Mouse (Mus musculus) left cerebral cortex, adult 11 months (tissue): Measurements from ENCODE around the gene Cotl1.

ENCODE experiments used
- DNase-seq: peaks from one replicate; pipeline ENCODE4 v3.0.0; 2022; ENCODE audit warnings: low spot score

The Cotl1 gene

DNA sequence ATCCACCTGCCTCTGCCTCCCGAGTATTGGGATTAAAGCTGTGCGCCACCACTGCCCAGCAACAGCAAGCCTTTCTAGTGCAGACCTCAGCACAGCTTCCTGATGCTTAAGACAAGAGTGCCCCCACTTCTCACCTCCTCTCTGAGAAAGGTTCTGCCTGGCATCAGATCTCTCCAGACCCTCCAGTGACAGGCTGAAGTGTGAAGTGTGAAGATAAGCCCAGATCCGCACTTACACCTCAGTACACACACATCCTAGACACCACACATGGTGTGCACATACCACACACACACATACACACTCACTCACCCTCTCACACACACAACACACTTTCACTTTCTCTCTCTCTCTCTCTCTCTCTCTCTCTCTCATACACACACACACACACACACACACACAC, 53.5 kb downstream of the Cotl1 start:
- no peak for DNase-seq

DNA sequence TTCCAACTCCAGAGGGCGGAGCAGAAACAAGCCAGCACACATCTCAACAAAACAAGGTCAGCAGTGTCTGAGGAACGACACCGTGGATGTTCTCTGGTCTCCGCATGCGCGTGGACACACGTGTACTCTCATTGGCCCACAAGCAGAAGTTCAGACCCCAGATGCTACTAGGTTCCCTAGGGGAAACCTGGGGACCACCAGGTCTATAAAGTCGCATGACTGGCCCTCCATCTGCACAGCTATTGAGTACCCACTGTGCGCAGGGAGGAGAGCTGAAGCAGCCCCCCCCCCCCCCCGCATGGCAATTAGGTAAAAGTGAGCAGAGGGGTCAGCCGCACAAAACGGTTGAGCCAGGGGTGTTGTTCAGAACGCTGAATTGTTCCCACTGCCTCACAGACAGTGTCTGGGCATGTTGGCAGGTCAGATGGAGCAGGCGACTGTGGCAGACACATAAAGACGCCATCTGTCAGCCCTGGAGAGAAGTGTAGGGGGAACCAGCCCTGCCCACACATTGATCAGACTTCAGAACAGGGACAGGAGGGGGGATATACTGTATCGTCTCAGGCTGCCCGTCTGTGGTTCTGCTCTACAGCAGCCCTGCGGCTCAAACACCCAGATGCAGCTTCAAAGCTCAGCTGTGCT, 54.5 kb downstream of the Cotl1 start:
- no peak for DNase-seq

DNA sequence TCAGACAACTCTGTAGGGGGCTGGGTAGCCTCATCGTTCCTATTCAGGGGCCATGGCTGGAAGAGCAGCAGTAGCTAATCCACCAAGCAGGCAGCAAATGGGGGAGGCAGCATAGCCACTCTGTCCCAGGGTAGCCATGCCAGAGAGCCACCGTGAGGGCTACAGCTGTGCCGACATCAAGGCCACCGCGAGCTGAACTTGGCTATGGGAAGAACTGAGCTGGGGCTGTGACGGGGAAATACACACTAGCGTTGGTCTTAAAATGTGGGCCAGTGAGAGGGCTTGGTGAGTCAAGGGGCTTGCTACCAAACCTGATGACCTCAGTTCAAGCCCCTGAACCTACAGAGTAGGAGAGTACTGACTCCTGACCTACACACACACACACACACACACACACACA, 55.7 kb downstream of the Cotl1 start:
- DNase-seq = no peak

DNA sequence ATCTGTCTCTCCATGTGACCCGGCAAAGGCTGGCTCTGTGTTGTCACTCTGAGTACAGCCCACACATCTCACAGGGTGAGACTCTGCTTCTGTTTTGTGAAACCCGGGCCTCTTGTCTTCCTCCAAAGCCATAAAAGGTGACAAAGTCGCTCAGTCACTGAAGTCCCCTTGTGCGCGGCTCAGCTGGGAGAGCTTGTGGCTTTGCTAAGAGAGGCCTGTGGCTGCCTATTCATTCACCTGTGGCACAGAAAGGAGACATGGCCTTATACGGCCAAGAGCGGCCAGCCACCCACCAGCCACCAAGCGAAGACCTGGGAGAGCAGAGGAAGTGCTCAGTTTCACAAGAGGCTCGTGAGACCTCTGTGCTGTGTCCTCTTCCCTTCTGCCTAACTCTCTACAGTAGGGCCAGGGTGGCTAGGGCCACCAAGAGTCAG, 56.2 kb downstream of the Cotl1 start:
- DNase-seq = no peak

- no peak for DNase-seq
Observed at GRCm38 (mm10) chr8:119783579-119783978, 56.8 kb downstream of the Cotl1 start.

DNA sequence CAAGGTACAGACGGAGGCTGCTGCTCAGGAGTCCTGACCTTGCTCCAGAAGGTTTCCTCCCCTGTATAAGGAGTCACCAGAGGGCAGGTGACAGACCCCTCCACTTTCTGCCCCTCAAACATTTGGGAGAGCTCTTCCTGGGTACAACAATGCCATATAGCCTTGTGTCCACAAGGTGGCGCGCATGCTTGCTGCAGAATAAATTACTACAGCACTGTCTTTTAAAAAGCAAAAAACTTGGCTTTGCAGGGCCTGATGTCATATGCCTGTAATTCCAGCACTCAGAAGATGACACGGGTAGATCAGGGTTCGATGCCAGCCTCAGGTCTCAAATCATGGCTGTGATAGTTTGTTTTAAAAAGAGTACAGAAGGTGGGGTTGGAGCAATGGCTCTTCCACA, 57.6 kb downstream of the Cotl1 start:
- DNase-seq = peak; percentile 66

- DNase-seq = no peak
Observed at GRCm38 (mm10) chr8:119781086-119781840, 59.1 kb downstream of the Cotl1 start.

- DNase-seq = no peak
Observed at GRCm38 (mm10) chr8:119780402-119781049, 59.8 kb downstream of the Cotl1 start.

- DNase-seq = peak; percentile 73
Observed at GRCm38 (mm10) chr8:119779013-119779737, 61.2 kb downstream of the Cotl1 start.

- DNase-seq = peak; percentile 99
Observed at GRCm38 (mm10) chr8:119778263-119778662, 62.1 kb downstream of the Cotl1 start, which contains the start of gene Tldc1. Gene Tldc1, minus strand, starts transcription at chr8:119778416.

DNA sequence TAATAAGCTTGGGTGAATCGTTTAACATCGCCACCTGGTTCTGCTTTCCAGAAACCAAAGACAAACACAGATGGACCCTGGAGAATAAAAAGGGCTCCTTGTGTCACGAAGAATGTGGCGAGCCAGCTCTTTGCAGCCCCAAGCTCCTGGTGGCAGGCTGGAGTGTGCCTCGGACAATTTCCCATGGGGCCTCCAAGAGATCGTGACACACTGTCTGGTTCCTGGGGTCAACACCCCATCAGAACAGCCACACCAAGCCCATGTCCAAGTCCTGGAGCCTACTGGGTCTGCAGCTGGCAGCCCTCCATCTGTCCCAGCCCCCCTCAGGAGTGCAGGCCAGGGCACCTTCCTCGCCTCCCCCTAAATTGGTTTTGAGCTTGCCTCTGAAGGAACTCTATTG, 62.6 kb downstream of the Cotl1 start:
- DNase-seq = no peak

- no peak for DNase-seq
Observed at GRCm38 (mm10) chr8:119776668-119777245, 63.6 kb downstream of the Cotl1 start.

DNA sequence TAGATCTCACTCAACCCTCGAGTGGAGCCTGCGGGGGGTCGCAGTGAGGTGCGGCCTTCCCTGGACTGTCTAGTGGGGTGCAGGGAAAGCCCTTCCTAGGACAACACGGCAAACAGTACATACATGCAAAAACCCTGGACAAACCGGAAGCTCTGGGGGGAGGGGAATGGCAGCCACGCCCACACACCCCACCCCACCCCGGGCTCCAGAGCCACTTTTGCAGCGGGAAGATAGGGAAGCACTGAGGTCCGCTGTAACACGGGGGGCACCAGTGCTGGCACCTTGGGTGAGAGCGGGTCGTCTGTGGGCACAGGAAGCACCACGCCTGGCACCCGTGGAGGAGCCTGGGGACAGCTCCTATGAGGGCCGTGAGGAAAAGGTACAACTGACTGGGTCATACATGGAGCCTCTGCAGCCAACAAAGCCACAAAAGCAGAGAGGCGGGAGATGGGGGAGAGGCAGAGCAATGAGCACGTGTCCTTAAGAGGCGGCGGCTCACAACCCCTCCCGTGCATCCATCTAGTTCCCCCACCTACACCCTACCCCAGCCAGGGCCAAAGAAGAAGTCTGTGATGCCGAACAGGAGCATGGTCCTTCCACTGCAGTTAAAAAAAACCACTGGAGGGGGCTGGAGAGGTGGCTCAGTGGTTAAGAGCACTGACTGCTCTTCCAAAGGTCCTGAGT, 74.4 kb downstream of the Cotl1 start:
- no peak for DNase-seq

DNA sequence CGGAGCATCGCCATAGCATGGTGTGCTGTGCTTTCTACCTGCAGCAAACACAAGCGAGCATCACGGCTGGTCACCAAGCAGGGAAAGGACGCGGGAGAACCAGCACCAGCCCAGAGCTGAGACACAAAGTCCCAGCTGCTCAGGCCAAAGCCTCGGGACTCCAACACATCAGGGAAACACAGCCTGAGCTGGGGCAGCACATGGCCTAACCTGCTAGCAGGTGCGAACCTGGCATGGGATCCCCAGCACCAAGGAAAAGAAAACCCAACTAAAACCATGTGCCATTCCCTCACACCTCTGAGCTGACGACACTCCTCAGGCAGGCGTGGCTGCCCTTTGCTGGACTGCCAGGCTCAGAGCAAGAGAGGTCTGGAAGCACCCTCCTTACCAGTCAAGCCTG, 75.0 kb downstream of the Cotl1 start:
- DNase-seq = no peak

GRCm38 (mm10) chr8:119762226-119763220, 77.8 kb downstream of the Cotl1 start:
- DNase-seq = no peak

DNA sequence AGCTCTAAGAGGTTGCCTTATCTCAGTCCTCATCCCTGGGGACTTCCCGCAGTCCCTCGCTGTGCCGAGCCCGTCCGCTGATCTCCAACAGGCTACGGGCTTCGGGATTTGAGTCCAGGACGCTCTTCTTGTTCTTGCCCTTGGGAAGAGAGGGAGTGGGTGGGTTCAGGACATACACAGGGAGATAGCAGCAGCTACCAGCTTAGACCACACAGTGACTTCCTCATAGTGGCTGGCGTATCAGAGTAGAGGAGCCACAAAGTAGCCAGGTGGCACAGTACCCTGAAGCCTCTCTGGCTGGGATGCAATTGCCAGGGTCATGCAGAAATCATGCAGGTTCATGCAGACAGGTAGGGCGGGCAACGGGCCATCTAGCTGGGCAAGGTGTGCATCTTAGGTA, 78.7 kb downstream of the Cotl1 start:
- no peak for DNase-seq
